Mouse (Mus musculus): ENCODE measurements around the gene Gm15080. TPM values are rescaled to one million over a fixed set of nuclear protein-coding genes. Genes with fewer than 3 reads are reported as not detected.
"Not testable (repeated sequence)": the region's sequence is repeated elsewhere in the genome, so short reads cannot be mapped to it uniquely, and the experiment has no call there.

Gene Gm15080
- polyA plus RNA-seq (2015; fragmentation: Nextera tagmentation; extraction: Ambion mirVana), result not detected in 2 replicates

- ATAC-seq; H3K4me1 ChIP-seq; H3K4me3 ChIP-seq; H3K9ac ChIP-seq; H3K9me3 ChIP-seq (replicated peaks); H3K27me3 ChIP-seq; H3K36me3 ChIP-seq (ENCODE audit: poor library complexity, severe bottlenecking); H3K4me2 ChIP-seq; H3K27ac ChIP-seq: not testable (repeated sequence)
- 100% methylated on average over 1 of the region's 5 CpGs for WGBS
These were observed at the start of gene Gm15080 for GRCm38 (mm10) chrX:147992693-147993092. Gene Gm15080, plus strand, starts transcription at chrX:147992993.

Other genes with a start within 250 kb of the Gm15080 start
- gene Gm15128, start 227.0 kb upstream of the Gm15080 start, polyA plus RNA-seq (2015; fragmentation: Nextera tagmentation; extraction: Ambion mirVana), result not detected in 2 replicates
- not detected in 2 replicates for gene Gm15107, start 187.7 kb downstream of the Gm15080 start, polyA plus RNA-seq (2015; fragmentation: Nextera tagmentation; extraction: Ambion mirVana)

All from forebrain, embryonic 13.5 days (tissue).